Mouse (Mus musculus): ENCODE measurements around the gene 2700081O15Rik. TPM values are rescaled to one million over a fixed set of nuclear protein-coding genes. Genes with fewer than 3 reads are reported as not detected.

2700081O15Rik gene
- total RNA-seq, 2 experiments from 2014 or later = 45.3 to 49.2 TPM

Small RNAs within 50 kb of the gene (microRNA-seq; reads per million reads assigned to microRNA genes)
- gene Mir6991 = 0.79 reads per million

Other genes with a start within 250 kb of the 2700081O15Rik start
- 100 to 1,000 TPM; 133 to 135 TPM for gene Otub1, start 211.3 kb upstream of the 2700081O15Rik start, total RNA-seq (2021)
- 100 to 1,000 TPM; 687 to 720 TPM for gene Cox8a, start 200.0 kb upstream of the 2700081O15Rik start, total RNA-seq (2021)
- gene Naa40, start 176.4 kb upstream of the 2700081O15Rik start, total RNA-seq (2021) = 10 to 100 TPM; 47.1 to 48.3 TPM
- gene Rcor2, start 150.3 kb upstream of the 2700081O15Rik start, total RNA-seq (2021) = 10 to 100 TPM; 13.4 to 14.8 TPM
- gene Mark2, start 75.8 kb upstream of the 2700081O15Rik start, total RNA-seq (2021) = 10 to 100 TPM; 74.7 to 81.2 TPM
- gene Spindoc, start 34.6 kb upstream of the 2700081O15Rik start, total RNA-seq (2021) = 10 to 100 TPM; 35.4 to 39.4 TPM
- gene Rtn3, start 65.7 kb downstream of the 2700081O15Rik start, total RNA-seq (2021) = 100 to 1,000 TPM; 130 to 147 TPM
- gene Atl3, start 76.4 kb downstream of the 2700081O15Rik start, total RNA-seq (2021) = 100 to 1,000 TPM; 112 to 117 TPM
- gene Pla2g16, start 139.8 kb downstream of the 2700081O15Rik start, total RNA-seq (2021) = 10 to 100 TPM; 33.0 to 41.5 TPM
- gene Lgals12, start 189.6 kb downstream of the 2700081O15Rik start, total RNA-seq (2021) = 10 to 100 TPM; 10.4 to 12.3 TPM
- not detected for gene Hrasls5, start 194.9 kb downstream of the 2700081O15Rik start, total RNA-seq (2021)